14 mouse cellular contexts compared by ENCODE assay signal in genomic region chr12:76651788-76652345, GRCm38 (mm10). TPM values are rescaled to one million over a fixed set of nuclear protein-coding genes. Genes with fewer than 3 reads are reported as not detected.
DNase-seq lines count a peak whose midpoint lies in the region; ATAC-seq lines count a peak whose summit lies in the region.
"Had no signal": no experiment of that assay in that cellular context is flagged by ENCODE, and none has a peak within 500 bp of the region (broad histone marks: within the 10 kb centered on the region; RNA-seq: fewer than 3 reads in every experiment).

No protein-coding gene starts in this region.

- no peaks in the 10 kb centered on the region for H3K36me3 ChIP-seq in heart, embryonic 12.5 days
- no peaks in the 10 kb centered on the region for H3K36me3 ChIP-seq in kidney, embryonic 16.5 days (ENCODE audit: insufficient read depth, low read length)
- peaks cover 70% of the 10 kb centered on the region for H3K36me3 ChIP-seq in liver, embryonic 13.5 days
- H3K36me3 ChIP-seq in midbrain, embryonic 13.5 days, result no peaks in the 10 kb centered on the region
- H3K36me3 ChIP-seq in forebrain, embryonic 12.5 days (replicated peaks), result no peaks in the 10 kb centered on the region
- H3K36me3 ChIP-seq: embryonic facial prominence, embryonic 12.5 days; hindbrain, embryonic 15.5 days; midbrain, embryonic 15.5 days had no signal

- H3K9ac ChIP-seq in heart, embryonic 12.5 days, result no peak overlapping the region
- H3K9ac ChIP-seq in kidney, embryonic 16.5 days (replicated peaks; ENCODE audit: low read length), result no peak overlapping the region
- H3K9ac ChIP-seq in liver, embryonic 13.5 days, result peak overlapping the region; percentile 28; the same call in 1 of the 2 replicates
- no peak overlapping the region for H3K9ac ChIP-seq in midbrain, embryonic 13.5 days (replicated peaks)
- no peak overlapping the region for H3K9ac ChIP-seq in forebrain, embryonic 12.5 days
- H3K9ac ChIP-seq: embryonic facial prominence, embryonic 12.5 days; forebrain, postnatal 0 days; hindbrain, embryonic 15.5 days; midbrain, embryonic 15.5 days had no signal

- H3K4me3 ChIP-seq in heart, embryonic 12.5 days, result no peak overlapping the region
- H3K4me3 ChIP-seq in kidney, embryonic 16.5 days (ENCODE audit: low read length), result no peak overlapping the region
- H3K4me3 ChIP-seq in liver, embryonic 13.5 days (replicated peaks), result no peak overlapping the region
- no peak overlapping the region for H3K4me3 ChIP-seq in midbrain, embryonic 13.5 days (replicated peaks)
- no peak overlapping the region for H3K4me3 ChIP-seq in forebrain, embryonic 12.5 days (replicated peaks)
- H3K4me3 ChIP-seq: embryonic facial prominence, embryonic 12.5 days; hindbrain, embryonic 15.5 days; midbrain, embryonic 15.5 days had no signal

- DNase-seq in heart, postnatal 10 days, result no peak
- DNase-seq in kidney, postnatal 4 days, result no peak
- peak; percentile 77 for DNase-seq in adrenal gland, postnatal 14 days
- no peak for DNase-seq in liver, embryonic 13.5 days
- DNase-seq: cerebellum, adult 8-10 months; forebrain, postnatal 0 days had no signal

- no peak for ATAC-seq in heart, embryonic 12.5 days (ENCODE audit: insufficient number of reproducible peaks, low FRiP score)
- peak; percentile 74 for ATAC-seq in kidney, embryonic 16.5 days (ENCODE audit: low FRiP score, low TSS enrichment)
- ATAC-seq in liver, embryonic 13.5 days (ENCODE audit: low read depth), result no peak
- no peak for ATAC-seq in midbrain, embryonic 13.5 days
- ATAC-seq in forebrain, embryonic 12.5 days (ENCODE audit: low FRiP score), result no peak
- ATAC-seq: forebrain, postnatal 0 days; intestine, embryonic 16.5 days; midbrain, embryonic 15.5 days had no signal

- H3K27ac ChIP-seq in heart, embryonic 12.5 days (ENCODE audit: poor library complexity, severe bottlenecking), result peak overlapping the region; percentile 65
- H3K27ac ChIP-seq in kidney, embryonic 16.5 days (ENCODE audit: low read length), result peak overlapping the region; percentile 23; the same call in 1 of the 2 replicates
- peak overlapping the region; percentile 19 for H3K27ac ChIP-seq in liver, embryonic 13.5 days
- H3K27ac ChIP-seq in midbrain, embryonic 13.5 days, result no peak overlapping the region
- no peak overlapping the region for H3K27ac ChIP-seq in forebrain, embryonic 12.5 days
- H3K27ac ChIP-seq: embryonic facial prominence, embryonic 12.5 days; hindbrain, embryonic 15.5 days; midbrain, embryonic 15.5 days had no signal

- no peaks in the 10 kb centered on the region for H3K27me3 ChIP-seq in heart, embryonic 12.5 days (replicated peaks)
- no peaks in the 10 kb centered on the region for H3K27me3 ChIP-seq in kidney, embryonic 16.5 days (ENCODE audit: insufficient read depth, low read length)
- H3K27me3 ChIP-seq in liver, embryonic 13.5 days, result no peaks in the 10 kb centered on the region
- no peaks in the 10 kb centered on the region for H3K27me3 ChIP-seq in midbrain, embryonic 13.5 days
- no peaks in the 10 kb centered on the region for H3K27me3 ChIP-seq in forebrain, embryonic 12.5 days
- H3K27me3 ChIP-seq: embryonic facial prominence, embryonic 12.5 days; hindbrain, embryonic 15.5 days; midbrain, embryonic 15.5 days had no signal

- H3K9me3 ChIP-seq in heart, embryonic 12.5 days (replicated peaks), result 0 out of 2 replicates have a peak, but pooled peaks cover 5% of the 10 kb centered on the region
- no peaks in the 10 kb centered on the region for H3K9me3 ChIP-seq in kidney, embryonic 16.5 days (ENCODE audit: low read length)
- 0 out of 2 replicates have a peak, but pooled peaks cover 4% of the 10 kb centered on the region for H3K9me3 ChIP-seq in liver, embryonic 13.5 days (replicated peaks)
- H3K9me3 ChIP-seq in midbrain, embryonic 13.5 days, result no peaks in the 10 kb centered on the region; the same call in 1 of the 2 replicates
- no peaks in the 10 kb centered on the region for H3K9me3 ChIP-seq in forebrain, embryonic 12.5 days
- H3K9me3 ChIP-seq: embryonic facial prominence, embryonic 12.5 days; hindbrain, embryonic 15.5 days; midbrain, embryonic 15.5 days had no signal

- intact Hi-C loops in heart, postnatal 10 days (cut with DNase I), result loop anchor here (2.0 kb wide), 1 partner anchor 57 kb away; no protein-coding TSS in a partner anchor

- H3K4me1 ChIP-seq in heart, embryonic 12.5 days (replicated peaks), result peaks cover 25% of the 10 kb centered on the region
- no peaks in the 10 kb centered on the region for H3K4me1 ChIP-seq in kidney, embryonic 16.5 days (ENCODE audit: insufficient read depth, low read length)
- H3K4me1 ChIP-seq in liver, embryonic 13.5 days (replicated peaks), result peaks cover 41% of the 10 kb centered on the region
- H3K4me1 ChIP-seq in midbrain, embryonic 13.5 days (replicated peaks), result peaks cover 11% of the 10 kb centered on the region
- H3K4me1 ChIP-seq in forebrain, embryonic 12.5 days, result no peaks in the 10 kb centered on the region
- H3K4me1 ChIP-seq: embryonic facial prominence, embryonic 12.5 days had no signal

- 65% methylated on average over 6 of the region's 6 CpGs for WGBS in heart, embryonic 12.5 days
- WGBS in kidney, embryonic 16.5 days, result 28% methylated on average over 6 of the region's 6 CpGs
- WGBS in liver, embryonic 13.5 days (ENCODE audit: insufficient replicate concordance), result 87% methylated on average over 6 of the region's 6 CpGs
- WGBS in midbrain, embryonic 13.5 days, result 93% methylated on average over 6 of the region's 6 CpGs
- WGBS in forebrain, embryonic 12.5 days, result 87% methylated on average over 6 of the region's 6 CpGs

- H3K4me2 ChIP-seq in heart, embryonic 12.5 days, result peak overlapping the region; percentile 26; the same call in 1 of the 2 replicates
- no peak overlapping the region for H3K4me2 ChIP-seq in kidney, embryonic 16.5 days (replicated peaks; ENCODE audit: low read depth, low read length)
- 0 out of 2 replicates have a peak overlapping the region, but pooled peaks have one; percentile 43 for H3K4me2 ChIP-seq in liver, embryonic 13.5 days
- no peak overlapping the region for H3K4me2 ChIP-seq in midbrain, embryonic 13.5 days (replicated peaks)
- H3K4me2 ChIP-seq in forebrain, embryonic 12.5 days, result no peak overlapping the region
- H3K4me2 ChIP-seq: embryonic facial prominence, embryonic 12.5 days; hindbrain, embryonic 15.5 days; midbrain, embryonic 15.5 days had no signal

RNA-seq across cellular contexts. Expression of gene Sptb, which starts 58.5 kb away (rescaled TPM):
- 13.4 and 13.5 TPM in 2 replicates for polyA plus RNA-seq in heart, embryonic 12.5 days (2016; fragmentation: Nextera tagmentation; extraction: Ambion mirVana)
- total RNA-seq in heart, postnatal 10 days (2021), result 10 to 100 TPM; 59.0 to 60.3 TPM
- polyA plus RNA-seq in kidney, embryonic 16.5 days (2015; fragmentation: Nextera tagmentation; extraction: Ambion mirVana), result 1.00 and 1.2 TPM in 2 replicates
- 50.1 and 51.5 TPM in 2 replicates for total RNA-seq in adrenal gland, postnatal 14 days (2021)
- 39.7 and 53.3 TPM in 2 replicates for polyA plus RNA-seq in liver, embryonic 13.5 days (2015; fragmentation: Nextera tagmentation; extraction: Ambion mirVana)
- polyA plus RNA-seq in midbrain, embryonic 13.5 days (2015; fragmentation: Nextera tagmentation; extraction: Ambion mirVana), result 1.1 TPM in 2 replicates
- 1.8 and 2.1 TPM in 2 replicates for polyA plus RNA-seq in forebrain, embryonic 12.5 days (2016; fragmentation: Nextera tagmentation; extraction: Ambion mirVana)

Comparison
In these comparisons a context has a peak if more than half of its experiments do, and no peak if none do; other contexts are left out.
1. H3K27ac ChIP-seq: peak in heart, embryonic 12.5 days (single experiment), kidney, embryonic 16.5 days (single experiment) and liver, embryonic 13.5 days (single experiment); none in midbrain, embryonic 13.5 days (single experiment) and forebrain, embryonic 12.5 days (single experiment).
2. H3K4me2 ChIP-seq: peak in heart, embryonic 12.5 days (single experiment) and liver, embryonic 13.5 days (single experiment); none in kidney, embryonic 16.5 days (single experiment), midbrain, embryonic 13.5 days (single experiment) and forebrain, embryonic 12.5 days (single experiment).